Mouse (Mus musculus) cerebellum, adult (tissue): ENCODE data around the gene ccdc198.
"Not testable (repeated sequence)": the region's sequence is repeated elsewhere in the genome, so short reads cannot be mapped to it uniquely, and the experiment has no call there.

Source experiments
- ATAC-seq: cut with Nextera tagmentation; 2 replicates; pipeline ENCODE4 v1.9.2; 2017; ENCODE audit warnings: mild to moderate bottlenecking, moderate library complexity, mixed read lengths; ENCODE audit not compliant: insufficient number of reproducible peaks, low FRiP score, low TSS enrichment

ccdc198 gene

GRCm38 (mm10) chr14:49245126-49245714 is at the start of gene ccdc198:
ccdc198 (minus strand) TSS chr14:49245474.
- no peak for ATAC-seq

DNA sequence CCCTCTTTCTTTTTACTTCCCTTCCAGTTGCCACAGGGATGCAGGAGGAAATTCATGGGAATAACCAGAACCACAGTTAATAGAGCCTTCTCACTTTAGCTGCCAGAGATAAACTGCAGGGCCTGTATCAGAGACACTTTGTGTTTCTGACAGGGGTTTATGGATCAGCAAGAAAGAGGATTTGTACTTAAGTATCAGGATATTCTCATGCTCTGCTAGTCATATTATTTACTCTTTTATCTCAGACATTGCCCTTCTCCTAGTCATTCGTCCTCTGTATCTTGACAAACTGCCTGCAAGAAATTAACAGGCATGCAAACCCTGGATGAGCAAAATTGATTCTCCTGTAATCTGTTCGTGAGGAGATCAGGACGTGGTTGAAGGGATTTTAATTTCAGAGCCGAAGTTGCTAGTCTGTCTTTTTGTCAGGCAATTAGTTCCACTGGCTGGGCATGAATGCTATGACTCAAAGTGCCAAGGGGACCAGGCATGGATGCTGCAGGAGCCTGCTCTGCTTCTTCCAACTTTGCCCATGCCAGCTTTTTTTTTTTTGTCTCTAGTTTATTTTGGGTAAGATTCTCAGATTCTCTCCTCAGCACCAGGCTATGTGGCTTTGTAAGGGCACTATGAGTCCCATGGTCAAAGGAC is 48.7 kb upstream of the ccdc198 start:
- ATAC-seq: no peak

- no peak for ATAC-seq
Measured at GRCm38 (mm10) chr14:49290029-49290745, 44.9 kb upstream of the ccdc198 start.

GRCm38 (mm10) chr14:49283784-49284655 is 38.7 kb upstream of the ccdc198 start:
- ATAC-seq: no peak

DNA sequence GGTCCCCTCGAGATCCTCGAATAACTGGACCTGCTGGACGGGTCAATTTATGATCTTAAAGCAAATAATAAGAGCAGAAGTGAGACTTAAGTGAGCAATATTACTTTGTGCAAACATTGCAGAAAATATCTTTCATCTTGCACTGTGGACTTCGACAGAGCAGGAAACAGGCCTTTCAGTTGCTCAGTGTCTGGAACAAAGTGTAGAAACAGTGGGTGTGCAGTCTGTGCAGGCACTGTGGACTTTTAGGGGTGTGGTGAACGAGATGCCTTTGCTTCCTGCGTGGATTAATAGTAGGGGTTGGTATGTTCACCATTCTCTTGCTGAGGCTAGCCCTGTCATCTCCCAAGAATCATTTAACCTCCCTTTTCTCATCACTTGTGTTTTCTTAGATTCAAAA is 33.6 kb upstream of the ccdc198 start:
- ATAC-seq: no peak

DNA sequence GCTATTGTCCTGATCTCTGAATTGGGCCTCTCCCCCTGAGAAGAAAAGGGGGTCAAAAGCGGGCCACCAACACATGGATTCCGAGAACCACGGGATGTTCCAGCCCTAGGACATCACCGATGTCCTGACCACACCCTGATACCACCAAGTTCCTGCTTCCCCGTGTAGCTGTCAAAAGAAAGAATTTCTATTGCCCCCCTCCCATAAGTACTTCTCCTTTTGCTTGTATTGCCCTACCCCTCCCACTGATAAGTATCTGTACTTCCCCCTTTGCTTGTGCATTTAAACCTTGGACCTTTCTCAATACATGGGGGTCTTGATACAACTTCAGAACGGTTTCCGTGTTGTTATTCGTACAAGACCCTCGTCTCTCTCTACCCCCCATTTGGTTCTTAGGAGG is 33.2 kb upstream of the ccdc198 start:
- not testable (repeated sequence) for ATAC-seq

GRCm38 (mm10) chr14:49277642-49278041 is 32.4 kb upstream of the ccdc198 start:
- no peak for ATAC-seq

DNA sequence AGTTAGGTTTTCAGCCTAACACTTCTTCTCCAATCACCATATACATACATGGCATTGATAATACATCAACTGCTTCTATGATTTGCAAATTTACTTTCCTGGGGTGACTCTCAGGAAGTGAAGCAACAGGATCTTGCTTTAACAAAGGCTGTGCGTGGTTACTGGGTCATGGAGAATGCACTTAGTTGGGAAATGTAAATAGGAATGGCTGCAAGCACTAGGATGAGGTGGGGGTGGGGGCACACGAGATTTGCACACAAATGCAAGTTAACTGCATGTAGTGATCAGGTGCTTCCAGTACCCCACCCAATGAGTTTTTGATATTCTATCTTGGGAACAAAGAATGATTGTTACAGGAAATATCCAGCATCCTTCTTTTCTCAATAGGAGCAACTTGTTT is 30.1 kb upstream of the ccdc198 start:
- ATAC-seq: no peak

GRCm38 (mm10) chr14:49265286-49266002 is 20.2 kb upstream of the ccdc198 start:
- no peak for ATAC-seq

DNA sequence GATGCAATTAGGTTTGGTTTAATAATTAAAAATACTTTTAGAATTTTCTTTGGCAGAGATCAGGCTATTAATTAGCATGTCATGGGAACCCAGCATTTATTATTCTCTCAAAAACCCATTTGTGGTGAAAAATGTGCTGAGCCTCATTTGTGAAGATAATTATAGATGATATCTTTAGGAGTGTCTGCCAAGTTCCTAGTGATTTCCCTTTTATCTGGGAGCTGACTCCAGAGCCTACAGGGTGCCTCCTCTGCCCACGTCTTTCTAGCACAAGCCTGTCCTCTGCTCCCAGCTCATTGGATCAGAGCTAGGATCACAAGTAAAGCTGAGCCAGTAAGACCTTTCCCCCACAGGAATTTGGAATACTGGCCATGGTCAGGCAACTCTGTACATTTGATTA is 3.8 kb downstream of the ccdc198 start:
- ATAC-seq: no peak

GRCm38 (mm10) chr14:49238206-49238605 is 7.1 kb downstream of the ccdc198 start:
- peak; percentile 86 for ATAC-seq

DNA sequence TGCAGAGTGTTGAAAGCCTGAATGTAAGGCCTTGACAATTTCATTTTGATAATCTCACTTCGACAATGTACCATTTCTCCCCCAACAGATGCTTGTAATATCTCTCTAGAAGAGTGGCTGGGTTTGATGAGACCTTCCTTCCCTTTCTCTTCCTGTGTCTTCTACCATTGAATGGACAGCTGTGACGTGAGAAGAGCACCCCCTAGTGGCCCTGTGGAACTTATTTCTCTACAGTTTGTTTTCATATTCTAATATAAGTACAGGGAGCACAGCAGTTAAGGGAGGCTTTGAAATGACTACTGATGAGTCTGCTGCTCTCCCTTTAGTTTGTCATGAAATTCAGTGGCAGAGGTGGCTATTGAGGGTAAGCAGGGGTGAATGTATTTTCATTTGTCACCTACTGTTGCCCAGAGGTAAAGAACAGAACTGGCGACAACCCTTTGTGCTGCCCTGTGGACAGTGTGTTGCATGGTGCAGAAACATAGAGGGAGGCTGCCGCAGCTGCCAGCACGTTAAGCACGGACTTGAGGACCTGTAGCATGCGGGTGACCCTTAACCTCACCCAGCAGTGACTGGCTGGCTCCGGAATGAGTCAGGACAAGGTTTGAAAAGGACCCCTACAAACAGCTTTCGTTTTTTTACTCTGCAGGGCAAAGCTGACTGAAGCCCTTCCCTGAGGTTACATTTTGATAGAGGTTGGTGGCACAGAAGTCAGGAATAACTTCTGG is 10.3 kb downstream of the ccdc198 start:
- ATAC-seq: no peak

DNA sequence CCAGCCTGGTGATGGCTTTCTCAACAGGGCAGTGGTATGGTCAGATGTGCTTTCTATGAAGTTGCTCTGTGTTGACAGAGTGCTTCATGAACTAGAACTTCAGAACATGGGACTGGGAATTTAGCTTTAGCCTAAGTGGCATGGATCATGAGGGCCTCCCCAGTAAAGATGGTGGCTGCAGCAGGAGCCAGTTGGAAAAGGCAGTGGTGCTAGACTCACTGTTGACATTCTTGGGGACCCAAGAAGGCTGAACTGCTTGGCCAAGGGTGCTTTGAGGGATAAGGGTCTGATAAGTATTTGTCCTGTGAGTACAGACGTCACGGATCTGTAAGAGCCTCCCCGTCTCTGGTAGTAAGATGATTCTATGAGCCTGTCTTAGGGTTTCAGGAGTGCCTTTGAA is 13.4 kb downstream of the ccdc198 start:
- no peak for ATAC-seq

DNA sequence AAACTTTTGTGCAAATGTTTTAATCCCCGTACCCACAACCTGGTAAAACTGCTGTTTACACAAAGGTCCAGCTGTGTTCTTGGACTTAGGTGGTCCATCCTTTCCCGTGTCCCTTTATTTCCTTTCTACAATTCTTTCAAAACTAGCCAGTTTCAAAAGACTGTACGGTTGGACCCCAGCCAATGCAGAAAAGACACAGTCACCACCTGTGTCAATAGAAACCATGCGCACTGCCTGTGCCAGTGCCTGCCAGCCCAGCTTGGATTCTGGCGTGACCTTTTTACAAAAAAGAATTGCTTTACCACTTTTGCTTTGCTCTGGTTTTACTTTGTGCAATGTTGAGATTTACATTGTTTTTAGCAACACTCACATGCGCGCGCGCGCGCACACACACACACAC is 18.3 kb downstream of the ccdc198 start:
- no peak for ATAC-seq

DNA sequence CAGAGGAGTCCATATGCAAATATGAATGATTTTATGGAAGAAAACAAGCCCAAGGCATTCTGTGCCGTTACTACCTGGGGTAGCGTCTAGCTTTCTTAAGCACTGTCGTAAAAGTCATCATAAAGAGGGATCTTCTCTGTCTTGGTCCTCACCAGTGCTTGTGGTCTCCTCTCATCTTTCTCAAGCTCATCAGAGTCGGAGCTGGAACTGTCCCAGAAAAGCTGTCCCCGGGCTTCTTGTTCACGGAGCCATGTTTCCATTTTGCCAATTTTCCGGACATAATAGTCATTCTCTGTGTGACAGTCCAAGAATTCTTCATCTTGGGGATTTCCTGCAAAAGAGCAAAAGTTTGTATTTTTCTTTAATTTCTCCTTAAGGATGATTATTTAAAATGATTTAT is 18.8 kb downstream of the ccdc198 start:
- ATAC-seq: no peak

DNA sequence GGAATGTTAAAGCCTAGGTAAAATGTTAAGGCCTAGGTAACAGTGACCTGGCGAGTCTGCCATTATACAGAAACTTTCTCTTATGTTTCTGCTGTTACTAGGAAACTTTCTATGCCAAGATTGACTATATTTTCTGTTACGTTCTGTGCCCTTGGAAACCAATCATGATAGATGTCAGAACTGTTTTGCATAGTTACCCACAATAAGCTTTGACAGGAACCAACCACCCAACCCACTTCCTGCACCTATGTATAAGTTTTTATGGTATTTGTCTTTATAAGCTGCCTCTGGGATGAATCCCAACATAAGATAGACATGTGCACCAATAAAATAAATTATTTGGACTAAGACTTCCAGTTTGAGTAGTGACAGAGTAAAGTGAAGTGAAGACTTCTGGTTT is 23.5 kb downstream of the ccdc198 start:
- no peak for ATAC-seq

- ATAC-seq: not testable (repeated sequence)
Measured at GRCm38 (mm10) chr14:49219466-49220022, 25.7 kb downstream of the ccdc198 start.

DNA sequence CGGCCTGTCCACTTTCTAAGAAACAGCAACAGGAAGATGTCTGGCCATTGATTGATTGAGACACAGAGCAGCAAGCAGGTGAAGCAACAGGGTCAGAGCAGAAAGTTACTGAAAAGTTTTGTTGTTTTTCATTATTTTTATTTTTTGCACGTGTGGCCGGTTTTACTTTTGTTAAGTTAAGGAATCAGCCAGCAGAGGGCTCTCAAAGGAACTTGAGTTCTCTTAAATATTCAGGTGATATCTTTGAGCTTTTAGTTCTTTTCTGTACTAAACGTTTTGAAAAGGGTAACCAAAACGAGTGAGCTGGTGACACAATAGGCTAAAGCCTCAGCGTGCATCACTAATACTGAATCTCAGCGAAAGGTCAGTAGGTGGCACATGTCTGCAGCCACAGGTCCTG is 26.6 kb downstream of the ccdc198 start:
- no peak for ATAC-seq

GRCm38 (mm10) chr14:49210215-49210614 is 35.1 kb downstream of the ccdc198 start:
- ATAC-seq: not testable (repeated sequence)
